Mouse (Mus musculus): Measurements from ENCODE around the gene Stx6. TPM values are rescaled to one million over a fixed set of nuclear protein-coding genes. Genes with fewer than 3 reads are reported as not detected.

The Stx6 gene
- polyA plus RNA-seq, 1 experiment = 13.6 TPM

DNA sequence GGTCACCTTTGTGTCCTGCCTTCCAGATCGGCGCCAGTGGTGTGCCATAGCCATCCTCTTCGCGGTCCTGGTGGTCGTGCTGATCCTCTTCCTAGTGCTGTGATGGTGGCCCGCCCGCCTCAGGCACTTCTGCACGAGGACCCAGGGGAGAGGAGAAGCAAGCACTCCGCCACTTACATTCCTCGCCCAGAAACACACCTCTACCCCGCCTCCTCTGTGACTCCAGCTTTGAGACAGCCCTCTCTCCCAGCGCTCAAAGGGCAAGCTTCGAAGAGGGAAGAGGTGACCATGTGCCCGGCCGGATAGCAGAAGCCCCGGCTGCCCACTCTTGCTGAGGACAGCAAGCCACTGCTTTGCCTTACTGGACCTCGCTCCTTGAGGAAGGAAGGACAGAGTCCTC, 43.4 kb downstream of the Stx6 start:
- no peaks in the 10 kb centered on the region; the same call in 1 of the 2 replicates for H3K36me3 ChIP-seq (ENCODE audit: control insufficient read depth, insufficient read depth, low read length)
- no peak overlapping the region for H3K27ac ChIP-seq (ENCODE audit: control insufficient read depth, insufficient read depth, low read depth, low read length)
- no peaks in the 10 kb centered on the region for H3K27me3 ChIP-seq (ENCODE audit: control insufficient read depth, insufficient read depth, low read length)
- H3K4me1 ChIP-seq (ENCODE audit: control insufficient read depth, insufficient read depth, low read length) = no peaks in the 10 kb centered on the region
- H3K4me3 ChIP-seq (ENCODE audit: control insufficient read depth, low read depth, low read length) = no peak overlapping the region
- no peak for TF ChIP-seq CTCF (IDR thresholded peaks at IDR 0.05; ENCODE audit: control insufficient read depth, insufficient read depth, insufficient replicate concordance, low read depth, low read length)
- TF ChIP-seq POLR2A (IDR thresholded peaks at IDR 0.05; ENCODE audit: control insufficient read depth, low read depth, low read length) = no peak

DNA sequence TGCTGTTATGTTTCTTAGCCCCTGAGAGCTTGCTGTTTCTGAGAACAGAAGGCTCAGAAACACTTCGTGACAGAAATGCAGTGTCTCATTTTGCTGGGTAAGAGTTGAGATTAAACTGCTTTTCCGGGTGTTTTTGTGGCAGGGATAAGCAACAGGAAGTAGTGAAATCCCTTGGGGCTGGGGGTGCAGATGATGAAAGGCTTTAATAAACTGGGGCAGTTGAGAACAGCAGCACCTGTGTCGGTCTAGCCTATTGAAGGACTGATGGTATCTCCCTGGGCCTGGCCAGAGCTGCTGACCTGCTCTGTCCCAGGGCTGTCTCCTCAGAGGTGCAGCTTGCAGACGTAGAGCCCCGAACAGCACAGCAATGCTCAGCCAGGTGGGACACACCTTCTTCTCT, 44.0 kb downstream of the Stx6 start:
- no peaks in the 10 kb centered on the region; the same call in 1 of the 2 replicates for H3K36me3 ChIP-seq (ENCODE audit: control insufficient read depth, insufficient read depth, low read length)
- H3K27ac ChIP-seq (ENCODE audit: control insufficient read depth, insufficient read depth, low read depth, low read length) = no peak overlapping the region
- no peaks in the 10 kb centered on the region for H3K27me3 ChIP-seq (ENCODE audit: control insufficient read depth, insufficient read depth, low read length)

DNA sequence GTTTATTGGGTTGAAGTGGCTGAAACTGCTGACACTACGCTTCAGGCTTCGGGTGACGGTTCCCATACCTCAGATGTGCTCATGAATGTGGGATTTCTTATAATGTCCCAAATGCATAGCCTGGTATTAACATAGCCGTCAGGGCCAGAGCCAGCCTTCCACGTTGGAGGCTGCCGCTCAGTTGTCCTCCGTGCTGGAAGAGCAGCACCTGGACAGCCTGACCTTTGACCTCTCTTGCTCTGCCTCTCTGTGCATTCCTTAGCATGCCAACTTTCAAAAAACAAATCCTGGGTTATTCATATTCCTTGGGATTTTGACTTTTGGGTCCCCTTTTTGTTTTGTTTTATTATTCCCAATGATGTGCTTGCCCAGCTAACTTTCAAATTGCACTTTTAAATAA, 44.6 kb downstream of the Stx6 start:
- Histone ChIP-seq H3K27me3 (ENCODE audit: control insufficient read depth, insufficient read depth, low read length) (no peaks in the 10 kb centered on the region), H3K4me3 (ENCODE audit: control insufficient read depth, low read depth, low read length) (no peak overlapping the region), H3K4me1 (ENCODE audit: control insufficient read depth, insufficient read depth, low read length) (no peaks in the 10 kb centered on the region), H3K36me3 (ENCODE audit: control insufficient read depth, insufficient read depth, low read length) (no peaks in the 10 kb centered on the region; the same call in 1 of the 2 replicates), H3K27ac (ENCODE audit: control insufficient read depth, insufficient read depth, low read depth, low read length) (no peak overlapping the region)
- TF ChIP-seq POLR2A (IDR thresholded peaks at IDR 0.05; ENCODE audit: control insufficient read depth, low read depth, low read length) (no peak), CTCF (IDR thresholded peaks at IDR 0.05; ENCODE audit: control insufficient read depth, insufficient read depth, insufficient replicate concordance, low read depth, low read length) (no peak)

More for the DNA sequence above, 44.0 kb downstream of the Stx6 start:
- no peak for TF ChIP-seq POLR2A (IDR thresholded peaks at IDR 0.05; ENCODE audit: control insufficient read depth, low read depth, low read length)
- no peak for TF ChIP-seq CTCF (IDR thresholded peaks at IDR 0.05; ENCODE audit: control insufficient read depth, insufficient read depth, insufficient replicate concordance, low read depth, low read length)
- no peaks in the 10 kb centered on the region for H3K4me1 ChIP-seq (ENCODE audit: control insufficient read depth, insufficient read depth, low read length)
- no peak overlapping the region for H3K4me3 ChIP-seq (ENCODE audit: control insufficient read depth, low read depth, low read length)

DNA sequence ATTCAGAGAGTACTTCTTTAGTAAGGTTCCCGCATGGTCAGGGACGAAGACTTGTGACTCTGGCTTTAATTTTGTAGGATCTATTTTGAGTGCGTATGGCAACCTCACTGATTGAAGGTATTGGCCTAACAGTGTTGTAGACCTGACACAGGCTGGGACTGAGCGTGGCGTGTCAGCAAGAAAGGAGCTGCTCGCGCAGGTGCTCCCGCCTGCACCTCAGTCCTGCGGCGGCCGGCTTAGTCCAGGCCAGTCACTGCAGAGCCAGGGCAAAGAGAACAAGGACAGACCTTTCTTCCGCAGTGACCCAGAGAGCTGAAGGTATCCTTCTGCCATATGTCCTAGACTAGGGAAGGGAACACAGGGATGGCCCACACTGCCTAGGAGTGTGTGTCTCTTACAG, 45.4 kb downstream of the Stx6 start:
- H3K4me3 ChIP-seq (ENCODE audit: control insufficient read depth, low read depth, low read length) = no peak overlapping the region
- H3K27me3 ChIP-seq (ENCODE audit: control insufficient read depth, insufficient read depth, low read length) = no peaks in the 10 kb centered on the region
- TF ChIP-seq CTCF (IDR thresholded peaks at IDR 0.05; ENCODE audit: control insufficient read depth, insufficient read depth, insufficient replicate concordance, low read depth, low read length) (no peak), POLR2A (IDR thresholded peaks at IDR 0.05; ENCODE audit: control insufficient read depth, low read depth, low read length) (no peak)
- H3K36me3 ChIP-seq (ENCODE audit: control insufficient read depth, insufficient read depth, low read length) = no peaks in the 10 kb centered on the region; the same call in 1 of the 2 replicates
- H3K4me1 ChIP-seq (ENCODE audit: control insufficient read depth, insufficient read depth, low read length) = no peaks in the 10 kb centered on the region
- H3K27ac ChIP-seq (ENCODE audit: control insufficient read depth, insufficient read depth, low read depth, low read length) = no peak overlapping the region

DNA sequence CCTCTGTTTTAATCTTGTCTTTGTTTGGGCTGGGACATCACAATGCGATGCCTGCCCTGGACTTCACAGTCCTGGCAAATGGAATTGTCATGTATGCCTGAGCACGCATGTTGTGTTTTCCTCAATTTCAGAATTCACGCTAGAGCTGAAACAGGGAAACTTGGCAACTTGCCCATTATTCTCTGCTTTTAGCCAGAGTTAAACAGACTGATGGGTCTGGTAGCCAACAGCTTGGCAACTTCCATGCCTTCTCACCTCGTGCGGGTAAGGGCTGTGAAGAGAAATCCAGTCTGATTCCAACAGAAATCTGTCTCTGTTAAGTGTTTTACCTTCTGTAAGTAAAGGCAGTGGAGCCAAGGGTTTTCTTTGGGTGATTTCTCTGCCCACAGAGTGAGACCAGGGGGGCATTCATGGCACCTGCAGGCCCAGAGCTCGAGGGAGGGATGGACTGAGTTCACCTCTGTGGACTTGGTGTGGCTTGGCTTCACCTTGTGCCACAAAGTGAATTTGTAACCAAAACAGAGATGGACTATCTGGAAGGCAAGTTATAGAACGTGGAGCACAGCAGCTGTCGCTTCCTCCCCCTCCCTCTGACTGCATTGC, 46.1 kb downstream of the Stx6 start:
- H3K36me3 ChIP-seq (ENCODE audit: control insufficient read depth, insufficient read depth, low read length) = no peaks in the 10 kb centered on the region; the same call in 1 of the 2 replicates
- H3K4me1 ChIP-seq (ENCODE audit: control insufficient read depth, insufficient read depth, low read length) = no peaks in the 10 kb centered on the region
- H3K27ac ChIP-seq (ENCODE audit: control insufficient read depth, insufficient read depth, low read depth, low read length) = no peak overlapping the region
- H3K27me3 ChIP-seq (ENCODE audit: control insufficient read depth, insufficient read depth, low read length) = no peaks in the 10 kb centered on the region
- H3K4me3 ChIP-seq (ENCODE audit: control insufficient read depth, low read depth, low read length) = no peak overlapping the region
- no peak for TF ChIP-seq CTCF (IDR thresholded peaks at IDR 0.05; ENCODE audit: control insufficient read depth, insufficient read depth, insufficient replicate concordance, low read depth, low read length)
- no peak for TF ChIP-seq POLR2A (IDR thresholded peaks at IDR 0.05; ENCODE audit: control insufficient read depth, low read depth, low read length)

DNA sequence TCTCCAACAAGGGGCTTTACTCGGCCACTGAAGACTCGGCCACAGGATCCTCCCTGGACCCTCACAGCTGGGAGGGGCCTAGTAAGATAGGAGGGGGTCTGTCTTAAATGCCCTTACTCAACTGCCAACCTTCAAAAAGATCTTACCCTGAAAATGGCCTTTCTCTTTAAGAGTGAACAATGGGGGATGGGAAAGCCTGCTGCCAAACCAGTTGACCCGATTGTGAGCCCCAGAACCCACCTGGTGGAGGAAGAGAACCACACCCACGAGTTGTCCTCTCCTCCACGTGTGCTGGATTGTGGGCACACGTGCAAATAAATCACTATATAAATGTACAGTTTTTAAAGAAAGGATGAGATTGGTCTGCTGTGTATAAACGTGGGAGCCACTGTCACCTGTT, 46.8 kb downstream of the Stx6 start:
- Histone ChIP-seq H3K36me3 (ENCODE audit: control insufficient read depth, insufficient read depth, low read length) (no peaks in the 10 kb centered on the region; the same call in 1 of the 2 replicates), H3K27ac (ENCODE audit: control insufficient read depth, insufficient read depth, low read depth, low read length) (no peak overlapping the region), H3K27me3 (ENCODE audit: control insufficient read depth, insufficient read depth, low read length) (no peaks in the 10 kb centered on the region), H3K4me3 (ENCODE audit: control insufficient read depth, low read depth, low read length) (no peak overlapping the region), H3K4me1 (ENCODE audit: control insufficient read depth, insufficient read depth, low read length) (no peaks in the 10 kb centered on the region)
- TF ChIP-seq CTCF (IDR thresholded peaks at IDR 0.05; ENCODE audit: control insufficient read depth, insufficient read depth, insufficient replicate concordance, low read depth, low read length) (no peak), POLR2A (IDR thresholded peaks at IDR 0.05; ENCODE audit: control insufficient read depth, low read depth, low read length) (no peak)

DNA sequence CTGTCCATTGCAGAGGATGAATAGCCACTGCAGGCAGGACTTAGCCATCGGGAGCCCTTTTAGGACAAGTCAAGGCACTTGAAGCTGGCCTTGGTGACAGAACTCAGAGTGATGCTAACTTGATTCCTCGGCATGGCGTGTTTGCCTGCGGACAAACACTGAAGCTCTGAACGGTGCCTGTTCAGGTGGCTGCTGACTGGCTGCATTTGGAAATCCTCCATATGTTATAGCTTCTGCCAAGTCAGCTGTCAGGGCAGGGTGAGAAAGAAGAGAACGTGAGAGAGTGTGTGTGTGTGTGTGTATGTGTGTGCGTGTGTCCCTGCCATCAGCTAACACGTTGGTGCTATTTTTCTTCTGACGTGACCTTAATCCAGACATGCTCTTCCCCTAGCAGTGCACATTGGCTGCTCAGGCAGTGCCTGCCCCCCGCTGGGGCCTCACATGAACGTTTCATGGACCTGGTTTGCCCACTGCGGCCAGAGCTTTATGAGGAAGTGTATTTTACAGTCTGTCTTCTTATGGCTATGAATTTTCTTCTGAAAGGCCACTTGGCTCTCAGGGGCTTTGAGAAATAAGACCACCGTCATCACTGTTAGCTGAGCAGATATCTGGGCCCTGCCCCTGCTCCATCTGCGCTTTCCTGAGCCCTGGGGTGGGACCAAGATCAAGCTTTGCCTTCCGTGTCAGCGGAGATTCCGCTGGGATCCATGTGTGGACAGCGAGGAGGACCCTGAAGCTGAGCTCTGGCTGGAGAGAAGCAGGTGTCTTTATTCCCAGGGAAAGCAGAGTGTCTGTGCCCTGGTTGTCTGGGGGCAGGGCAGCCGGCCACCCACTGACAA, 47.5 kb downstream of the Stx6 start:
- H3K4me3 ChIP-seq (ENCODE audit: control insufficient read depth, low read depth, low read length) = no peak overlapping the region
- TF ChIP-seq CTCF (IDR thresholded peaks at IDR 0.05; ENCODE audit: control insufficient read depth, insufficient read depth, insufficient replicate concordance, low read depth, low read length) = no peak
- no peak for TF ChIP-seq POLR2A (IDR thresholded peaks at IDR 0.05; ENCODE audit: control insufficient read depth, low read depth, low read length)
- H3K4me1 ChIP-seq (ENCODE audit: control insufficient read depth, insufficient read depth, low read length) = no peaks in the 10 kb centered on the region
- no peaks in the 10 kb centered on the region; the same call in 1 of the 2 replicates for H3K36me3 ChIP-seq (ENCODE audit: control insufficient read depth, insufficient read depth, low read length)
- no peak overlapping the region for H3K27ac ChIP-seq (ENCODE audit: control insufficient read depth, insufficient read depth, low read depth, low read length)
- H3K27me3 ChIP-seq (ENCODE audit: control insufficient read depth, insufficient read depth, low read length) = no peaks in the 10 kb centered on the region
